Mouse (Mus musculus) myocyte (in vitro differentiated cells): Measurements from ENCODE around the gene Pdzd2.

Experiments used
- MAX ChIP-seq: IDR thresholded peaks from one replicate; pipeline ENCODE4 v1.6.1; 2011; ENCODE audit warnings: low read depth, mild to moderate bottlenecking, control low read depth
- MYOD1 ChIP-seq, 3 experiments: IDR thresholded peaks; one replicate each; pipeline ENCODE4 v1.6.1; 2011; ENCODE audit warnings: control low read depth in 2 of 3, low read depth in 2 of 3, mild to moderate bottlenecking in 2 of 3, moderate library complexity in 1 of 3; ENCODE audit not compliant: insufficient read length in 2 of 3, control insufficient read depth in 1 of 3
- MYOG ChIP-seq, 3 experiments: IDR thresholded peaks; one replicate each; pipeline ENCODE4 v1.6.1; 2011; ENCODE audit warnings: control low read depth in 2 of 3, low read depth in 2 of 3, mild to moderate bottlenecking in 2 of 3; ENCODE audit not compliant: insufficient read length in 2 of 3, control insufficient read depth in 1 of 3, insufficient read depth in 1 of 3
- POLR2A ChIP-seq: IDR thresholded peaks from one replicate; pipeline ENCODE4 v1.6.1; 2011; ENCODE audit warnings: low read depth, mild to moderate bottlenecking, control low read depth, moderate library complexity; ENCODE audit not compliant: insufficient read length
- POLR2AphosphoS2 ChIP-seq: IDR thresholded peaks from one replicate; pipeline ENCODE4 v1.6.1; 2011; ENCODE audit warnings: low read depth, control low read depth; ENCODE audit not compliant: insufficient read length
- USF1 ChIP-seq: IDR thresholded peaks from one replicate; pipeline ENCODE4 v1.6.1; 2011; ENCODE audit warnings: low read depth, mild to moderate bottlenecking, control low read depth, moderate library complexity

GRCm38 (mm10) chr15:12313255-12313654 is 426.5 kb downstream of the Pdzd2 start:
- TF ChIP-seq MAX: no peak
- no peak for TF ChIP-seq MYOG (IDR thresholded peaks at IDR 0.05; ENCODE audit: control insufficient read depth in 1 of 3, insufficient read depth in 1 of 3, insufficient read length in 2 of 3, low read depth in 2 of 3)
- TF ChIP-seq POLR2A: no peak
- no peak for TF ChIP-seq USF1
- no peak for TF ChIP-seq MYOD1 (IDR thresholded peaks at IDR 0.05; ENCODE audit: control insufficient read depth in 1 of 3, insufficient read length in 2 of 3, low read depth in 2 of 3)
- no peak for TF ChIP-seq POLR2AphosphoS2
